Mouse (Mus musculus): ENCODE data around the gene Gprasp1. TPM values are rescaled to one million over a fixed set of nuclear protein-coding genes. Genes with fewer than 3 reads are reported as not detected.
"Not testable (repeated sequence)": the region's sequence is repeated elsewhere in the genome, so short reads cannot be mapped to it uniquely, and the experiment has no call there.

The Gprasp1 gene
- polyA plus RNA-seq (2015; fragmentation: Nextera tagmentation; extraction: Ambion mirVana), result 240 and 271 TPM in 2 replicates

DNA sequence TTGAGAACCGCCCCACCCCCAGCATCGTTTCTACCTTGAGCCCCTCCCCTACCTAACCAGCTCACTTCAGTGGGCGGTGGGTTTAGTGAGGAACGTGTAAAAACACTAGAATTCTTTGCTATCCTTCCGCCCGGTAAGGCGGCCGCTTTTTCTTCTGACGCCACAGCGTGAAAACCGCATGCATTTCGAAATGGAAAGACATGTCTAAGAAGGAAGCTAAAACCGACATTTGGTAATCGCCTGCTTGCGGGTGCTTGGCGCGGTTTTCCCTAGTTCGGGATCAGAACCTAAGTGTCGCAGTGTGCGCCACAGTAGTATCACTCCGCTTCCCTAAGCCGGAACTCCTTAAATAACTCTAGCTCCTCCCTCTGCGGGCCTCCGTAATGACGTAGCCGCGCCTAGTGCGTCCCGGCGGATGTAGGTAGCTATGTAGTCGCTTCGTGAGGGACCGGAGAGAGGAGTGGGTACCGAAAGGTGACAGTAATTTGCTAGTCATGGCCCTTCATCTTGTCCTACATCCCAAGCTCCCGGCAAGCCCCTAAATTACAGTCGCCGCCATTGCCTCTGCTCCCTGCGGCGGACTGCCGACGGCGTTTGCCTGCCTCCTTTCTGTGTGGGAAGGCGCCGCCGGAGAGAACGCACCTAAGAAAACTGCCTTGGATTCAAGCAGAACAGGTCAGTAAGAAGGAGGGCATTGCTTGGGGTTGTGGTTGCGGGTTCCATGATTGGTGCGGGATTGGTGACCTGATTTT lies at the start of gene Gprasp1, which contains the start of gene Armcx5:
Gene Gprasp1, plus strand, starts transcription at position 430 of the 752 bp plus-strand sequence.
Gene Armcx5, plus strand, starts transcription at position 430 of the 752 bp plus-strand sequence.
- Histone ChIP-seq H3K4me2 (peak within 1 kb of the TSS; percentile 53), H3K9ac (peak within 1 kb of the TSS; percentile 71), H3K27me3 (replicated peaks) (no peaks in the 10 kb centered on the region), H3K4me1 (peaks cover 12% of the 10 kb centered on the region), H3K27ac (peak within 1 kb of the TSS; percentile 92), H3K36me3 (replicated peaks) (no peaks in the 10 kb centered on the region), H3K9me3 (no peaks in the 10 kb centered on the region), H3K4me3 (peak within 1 kb of the TSS; percentile 63)
- ATAC-seq (replicated peaks), result peak; percentile 99
- WGBS, result 21% methylated on average over 48 of the region's 48 CpGs

- 51% methylated on average over 1 of the region's 1 CpGs for WGBS
- Histone ChIP-seq H3K9me3 (no peaks in the 10 kb centered on the region), H3K27ac (no peak within 1 kb of the TSS), H3K27me3 (replicated peaks) (no peaks in the 10 kb centered on the region), H3K9ac (no peak within 1 kb of the TSS), H3K4me2 (no peak within 1 kb of the TSS), H3K4me3 (no peak within 1 kb of the TSS), H3K4me1 (no peaks in the 10 kb centered on the region), H3K36me3 (replicated peaks) (no peaks in the 10 kb centered on the region)
- no peak for ATAC-seq (replicated peaks)
Observed at GRCm38 (mm10) chrX:135693633-135694032, 48.9 kb upstream of the Gprasp1 start, which contains the start of gene Tcp11x2. Gene Tcp11x2 (minus strand): TSS chrX:135693790.

- H3K9me3 ChIP-seq, result no peaks in the 10 kb centered on the region
- ATAC-seq (replicated peaks), result no peak
- H3K36me3 ChIP-seq (replicated peaks), result no peaks in the 10 kb centered on the region
- no peak overlapping the region for H3K9ac ChIP-seq
- H3K4me2 ChIP-seq, result no peak overlapping the region
- H3K4me1 ChIP-seq, result no peaks in the 10 kb centered on the region
- H3K27ac ChIP-seq, result no peak overlapping the region
- H3K4me3 ChIP-seq, result no peak overlapping the region
- no peaks in the 10 kb centered on the region for H3K27me3 ChIP-seq (replicated peaks)
- WGBS, result 86% methylated on average over 1 of the region's 1 CpGs
Observed at GRCm38 (mm10) chrX:135703111-135703510, 39.4 kb upstream of the Gprasp1 start.

GRCm38 (mm10) chrX:135704349-135704748 lies 38.2 kb upstream of the Gprasp1 start:
- Histone ChIP-seq H3K9me3 (no peaks in the 10 kb centered on the region), H3K36me3 (replicated peaks) (no peaks in the 10 kb centered on the region), H3K9ac (no peak overlapping the region), H3K4me3 (no peak overlapping the region), H3K4me1 (no peaks in the 10 kb centered on the region), H3K27me3 (replicated peaks) (no peaks in the 10 kb centered on the region), H3K27ac (no peak overlapping the region), H3K4me2 (no peak overlapping the region)
- WGBS, result 40% methylated on average over 2 of the region's 2 CpGs
- no peak for ATAC-seq (replicated peaks)

- H3K4me1 ChIP-seq, result no peaks in the 10 kb centered on the region
- H3K9ac ChIP-seq, result no peak overlapping the region
- H3K4me2 ChIP-seq, result no peak overlapping the region
- H3K9me3 ChIP-seq, result no peaks in the 10 kb centered on the region
- ATAC-seq (replicated peaks), result no peak
- no peaks in the 10 kb centered on the region for H3K36me3 ChIP-seq (replicated peaks)
- WGBS, result 84% methylated on average over 2 of the region's 2 CpGs
- H3K27ac ChIP-seq, result no peak overlapping the region
- H3K4me3 ChIP-seq, result no peak overlapping the region
- no peaks in the 10 kb centered on the region for H3K27me3 ChIP-seq (replicated peaks)
Observed at GRCm38 (mm10) chrX:135712845-135713244, 29.7 kb upstream of the Gprasp1 start.

DNA sequence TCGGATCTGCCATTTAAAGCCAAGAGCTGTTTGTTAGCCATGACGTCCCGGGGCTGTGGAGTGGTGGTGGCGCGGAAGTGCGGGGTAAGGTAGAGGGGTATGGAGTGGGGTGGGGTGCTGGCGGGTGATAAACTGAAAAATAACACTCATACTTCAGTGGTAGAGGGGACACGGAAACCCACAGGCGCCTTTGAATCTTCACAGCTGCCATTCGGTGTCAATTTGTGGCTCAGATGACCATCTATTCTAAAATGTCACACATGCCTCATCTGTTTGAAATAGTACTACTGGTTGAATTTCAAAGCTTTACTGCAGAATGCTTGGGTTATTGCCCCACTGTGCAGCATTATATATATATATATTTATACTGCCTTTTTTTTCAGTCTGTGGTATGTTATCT lies 17.4 kb upstream of the Gprasp1 start, which contains the start of gene Tmsb15a:
Gene Tmsb15a, minus strand, starts transcription at position 101 of the 400 bp plus-strand sequence.
- WGBS, result 85% methylated on average over 10 of the region's 10 CpGs
- ATAC-seq (replicated peaks), result no peak
- Histone ChIP-seq H3K36me3 (replicated peaks) (no peaks in the 10 kb centered on the region), H3K4me3 (no peak within 1 kb of the TSS), H3K4me2 (no peak within 1 kb of the TSS), H3K9me3 (no peaks in the 10 kb centered on the region), H3K4me1 (no peaks in the 10 kb centered on the region), H3K27ac (no peak within 1 kb of the TSS), H3K9ac (no peak within 1 kb of the TSS), H3K27me3 (replicated peaks) (0 out of 2 replicates have a peak, but pooled peaks cover 6% of the 10 kb centered on the region)

DNA sequence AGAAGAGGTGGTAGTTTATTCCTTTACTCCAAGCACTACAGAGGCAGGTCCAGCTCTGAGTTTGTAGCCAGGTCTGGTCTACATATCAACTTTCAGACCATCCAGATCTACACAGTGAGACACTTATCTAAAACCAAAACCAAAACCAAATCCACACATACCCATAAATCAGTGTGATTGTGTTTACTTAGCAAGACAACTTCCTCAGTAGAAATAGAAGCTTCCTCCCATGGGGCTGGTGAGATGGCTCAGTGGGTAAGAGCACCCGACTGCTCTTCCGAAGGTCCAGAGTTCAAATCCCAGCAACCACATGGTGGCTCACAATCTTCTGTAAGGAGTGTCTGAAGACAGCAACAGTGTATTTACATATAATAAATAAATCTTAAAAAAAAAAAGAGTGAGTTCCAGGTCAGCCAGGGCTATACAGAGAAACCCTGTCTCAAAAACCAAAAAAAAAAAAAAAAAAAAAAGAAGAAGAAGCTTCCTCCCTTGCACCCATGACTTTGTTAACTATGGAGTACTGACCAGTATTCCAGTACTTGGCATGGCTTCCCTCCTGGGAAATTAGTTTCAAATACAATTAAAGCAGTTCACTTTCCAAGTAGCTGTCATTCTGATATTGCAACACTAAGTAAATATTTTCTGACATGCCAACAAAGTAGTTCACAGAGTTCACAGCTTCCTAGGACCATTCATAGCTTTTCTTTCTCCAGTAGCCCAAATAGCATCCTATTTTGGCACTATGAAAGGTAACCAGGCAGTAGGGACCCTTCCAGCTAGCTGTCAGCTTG lies 3.6 kb upstream of the Gprasp1 start:
- WGBS, result 96% methylated on average over 2 of the region's 2 CpGs
- no peaks in the 10 kb centered on the region for H3K27me3 ChIP-seq (replicated peaks)
- no peaks in the 10 kb centered on the region for H3K9me3 ChIP-seq

GRCm38 (mm10) chrX:135743056-135743355 lies 473 bp downstream of the Gprasp1 start:
- peak overlapping the region; percentile 92 for H3K27ac ChIP-seq
- peak overlapping the region; percentile 53 for H3K4me2 ChIP-seq
- no peaks in the 10 kb centered on the region for H3K9me3 ChIP-seq
- peak overlapping the region; percentile 63 for H3K4me3 ChIP-seq
- 17% methylated on average over 7 of the region's 7 CpGs for WGBS
- no peaks in the 10 kb centered on the region for H3K36me3 ChIP-seq (replicated peaks)
- peak; percentile 48; the same call in 1 of the 2 replicates for ATAC-seq (replicated peaks)
- H3K27me3 ChIP-seq (replicated peaks), result no peaks in the 10 kb centered on the region
- peak overlapping the region; percentile 71 for H3K9ac ChIP-seq
- peaks cover 12% of the 10 kb centered on the region for H3K4me1 ChIP-seq

More for the DNA sequence above, 3.6 kb upstream of the Gprasp1 start:
- no peak overlapping the region for H3K4me2 ChIP-seq
- no peak overlapping the region for H3K9ac ChIP-seq
- no peak for ATAC-seq (replicated peaks)
- no peaks in the 10 kb centered on the region for H3K36me3 ChIP-seq (replicated peaks)
- H3K4me3 ChIP-seq, result no peak overlapping the region
- H3K27ac ChIP-seq, result no peak overlapping the region
- H3K4me1 ChIP-seq, result peaks cover 8% of the 10 kb centered on the region

GRCm38 (mm10) chrX:135745376-135745775 lies 2.8 kb downstream of the Gprasp1 start:
- not testable (repeated sequence) for H3K27me3 ChIP-seq (replicated peaks); H3K36me3 ChIP-seq (replicated peaks); H3K9ac ChIP-seq; ATAC-seq (replicated peaks); H3K4me2 ChIP-seq; H3K9me3 ChIP-seq; H3K27ac ChIP-seq; H3K4me3 ChIP-seq
- WGBS, result 93% methylated on average over 3 of the region's 3 CpGs
- peaks cover 12% of the 10 kb centered on the region for H3K4me1 ChIP-seq

DNA sequence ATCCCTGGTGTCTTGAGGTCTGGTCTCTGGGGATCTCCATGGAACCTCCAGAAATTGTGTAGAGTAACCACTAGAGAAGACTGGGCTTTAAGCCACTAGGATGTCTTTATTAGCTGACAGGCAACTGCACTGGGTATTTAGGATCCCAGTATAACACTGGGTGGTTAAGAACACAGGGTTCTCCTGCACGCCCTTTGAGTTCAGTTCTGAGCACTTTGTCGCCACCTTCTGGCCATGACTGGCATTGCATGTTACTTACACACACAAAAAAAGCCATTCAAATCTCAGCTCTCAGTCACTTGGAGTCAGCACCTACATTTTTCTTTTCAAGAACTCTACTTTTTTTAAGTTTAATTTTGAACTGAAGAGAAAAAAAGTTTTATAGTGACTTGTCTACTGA lies 10.3 kb downstream of the Gprasp1 start:
- no peak overlapping the region for H3K4me2 ChIP-seq
- H3K27me3 ChIP-seq (replicated peaks), result no peaks in the 10 kb centered on the region
- H3K4me3 ChIP-seq, result no peak overlapping the region
- H3K9me3 ChIP-seq, result no peaks in the 10 kb centered on the region
- no peaks in the 10 kb centered on the region for H3K4me1 ChIP-seq
- no peaks in the 10 kb centered on the region; the same call in 1 of the 2 replicates for H3K36me3 ChIP-seq (replicated peaks)
- H3K27ac ChIP-seq, result no peak overlapping the region
- no peak overlapping the region for H3K9ac ChIP-seq
- peak; percentile 71; the same call in 1 of the 2 replicates for ATAC-seq (replicated peaks)
- 2% methylated on average over 2 of the region's 2 CpGs for WGBS

GRCm38 (mm10) chrX:135761707-135762106 lies 19.2 kb downstream of the Gprasp1 start:
- no peak overlapping the region for H3K4me2 ChIP-seq
- no peaks in the 10 kb centered on the region for H3K27me3 ChIP-seq (replicated peaks)
- H3K9me3 ChIP-seq, result no peaks in the 10 kb centered on the region
- no peaks in the 10 kb centered on the region for H3K36me3 ChIP-seq (replicated peaks)
- H3K9ac ChIP-seq, result no peak overlapping the region
- no peaks in the 10 kb centered on the region for H3K4me1 ChIP-seq
- no peak for ATAC-seq (replicated peaks)
- no peak overlapping the region for H3K27ac ChIP-seq
- H3K4me3 ChIP-seq, result no peak overlapping the region

GRCm38 (mm10) chrX:135768043-135768548 lies 25.6 kb downstream of the Gprasp1 start:
- Histone ChIP-seq H3K4me2 (no peak overlapping the region), H3K36me3 (replicated peaks) (no peaks in the 10 kb centered on the region), H3K9ac (no peak overlapping the region), H3K27ac (no peak overlapping the region), H3K4me1 (no peaks in the 10 kb centered on the region), H3K9me3 (no peaks in the 10 kb centered on the region), H3K27me3 (replicated peaks) (no peaks in the 10 kb centered on the region), H3K4me3 (no peak overlapping the region)
- ATAC-seq (replicated peaks), result no peak
- 76% methylated on average over 3 of the region's 3 CpGs for WGBS

Data from midbrain, embryonic 15.5 days (tissue).